Mouse (Mus musculus): ENCODE data around the gene Gm11492. TPM values are rescaled to one million over a fixed set of nuclear protein-coding genes. Genes with fewer than 3 reads are reported as not detected.

The Gm11492 gene
- not detected in 2 replicates for polyA plus RNA-seq (2012; rRNA removed)

- no peak for TF ChIP-seq POLR2A (IDR thresholded peaks at IDR 0.05; ENCODE audit: low read depth, low read length)
- TF ChIP-seq CTCF (IDR thresholded peaks at IDR 0.05; ENCODE audit: extremely low read depth, insufficient read length, insufficient replicate concordance, low read depth, low read length) = no peak
- no peaks in the 10 kb centered on the region for H3K36me3 ChIP-seq (ENCODE audit: control insufficient read depth, insufficient read depth, low read length)
- H3K27me3 ChIP-seq (ENCODE audit: control insufficient read depth, insufficient read depth, low read length) = 0 out of 2 replicates have a peak, but pooled peaks cover under 1% of the 10 kb centered on the region
- 30% methylated on average over 3 of the region's 3 CpGs for WGBS
- no peak within 1 kb of the TSS for H3K27ac ChIP-seq (ENCODE audit: insufficient read depth, low read depth, low read length)
- H3K4me1 ChIP-seq (ENCODE audit: control insufficient read depth, insufficient read depth, insufficient read length, low read length) = no peaks in the 10 kb centered on the region
- H3K4me3 ChIP-seq (ENCODE audit: low read depth, low read length) = no peak within 1 kb of the TSS
Measured at GRCm38 (mm10) chr11:87566501-87566900, at the start of gene Gm11492. Gm11492 (plus strand) TSS chr11:87566653.

GRCm38 (mm10) chr11:87519260-87519659 lies 47.2 kb upstream of the Gm11492 start:
- peak; percentile 64; the same call in 1 of the 2 replicates for TF ChIP-seq CTCF (IDR thresholded peaks at IDR 0.05; ENCODE audit: extremely low read depth, insufficient read length, insufficient replicate concordance, low read depth, low read length)
- TF ChIP-seq POLR2A (IDR thresholded peaks at IDR 0.05; ENCODE audit: low read depth, low read length) = no peak
- 7% methylated on average over 2 of the region's 2 CpGs for WGBS
- Histone ChIP-seq H3K27me3 (ENCODE audit: control insufficient read depth, insufficient read depth, low read length) (no peaks in the 10 kb centered on the region), H3K27ac (ENCODE audit: insufficient read depth, low read depth, low read length) (no peak overlapping the region), H3K4me3 (ENCODE audit: low read depth, low read length) (no peak overlapping the region), H3K36me3 (ENCODE audit: control insufficient read depth, insufficient read depth, low read length) (no peaks in the 10 kb centered on the region), H3K4me1 (ENCODE audit: control insufficient read depth, insufficient read depth, insufficient read length, low read length) (no peaks in the 10 kb centered on the region)

DNA sequence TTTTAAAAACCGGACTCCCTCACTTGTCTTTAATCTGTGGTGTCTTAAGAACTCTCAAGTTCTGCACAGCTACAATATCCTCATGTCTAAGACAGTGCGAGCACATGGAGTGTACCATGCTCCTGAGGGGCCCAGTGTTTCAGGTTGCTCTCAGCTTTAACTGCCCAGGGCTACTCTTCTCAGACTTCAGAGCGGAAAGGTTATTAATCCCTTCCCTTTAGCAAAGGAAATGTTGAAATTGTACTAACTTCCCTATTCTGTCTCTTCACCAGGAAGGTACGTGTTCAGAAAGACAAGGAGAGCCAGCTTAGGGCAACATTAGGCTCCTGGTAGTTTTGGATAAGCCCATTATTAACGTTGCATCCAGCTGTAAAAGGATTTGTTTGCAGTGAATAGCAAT lies 43.0 kb upstream of the Gm11492 start:
- H3K27me3 ChIP-seq (ENCODE audit: control insufficient read depth, insufficient read depth, low read length) = no peaks in the 10 kb centered on the region
- no peaks in the 10 kb centered on the region for H3K36me3 ChIP-seq (ENCODE audit: control insufficient read depth, insufficient read depth, low read length)
- H3K4me1 ChIP-seq (ENCODE audit: control insufficient read depth, insufficient read depth, insufficient read length, low read length) = no peaks in the 10 kb centered on the region
- H3K4me3 ChIP-seq (ENCODE audit: low read depth, low read length) = no peak overlapping the region
- whole genome bisulfite sequencing = 75% methylated on average over 5 of the region's 5 CpGs
- H3K27ac ChIP-seq (ENCODE audit: insufficient read depth, low read depth, low read length) = no peak overlapping the region
- no peak for TF ChIP-seq CTCF (IDR thresholded peaks at IDR 0.05; ENCODE audit: extremely low read depth, insufficient read length, insufficient replicate concordance, low read depth, low read length)
- TF ChIP-seq POLR2A (IDR thresholded peaks at IDR 0.05; ENCODE audit: low read depth, low read length) = no peak

- no peak overlapping the region for H3K27ac ChIP-seq (ENCODE audit: insufficient read depth, low read depth, low read length)
- H3K4me3 ChIP-seq (ENCODE audit: low read depth, low read length) = no peak overlapping the region
- no peaks in the 10 kb centered on the region for H3K27me3 ChIP-seq (ENCODE audit: control insufficient read depth, insufficient read depth, low read length)
- no peak for TF ChIP-seq POLR2A (IDR thresholded peaks at IDR 0.05; ENCODE audit: low read depth, low read length)
- TF ChIP-seq CTCF (IDR thresholded peaks at IDR 0.05; ENCODE audit: extremely low read depth, insufficient read length, insufficient replicate concordance, low read depth, low read length) = no peak
- H3K36me3 ChIP-seq (ENCODE audit: control insufficient read depth, insufficient read depth, low read length) = no peaks in the 10 kb centered on the region
- no peaks in the 10 kb centered on the region for H3K4me1 ChIP-seq (ENCODE audit: control insufficient read depth, insufficient read depth, insufficient read length, low read length)
Measured at GRCm38 (mm10) chr11:87523967-87524366, 42.5 kb upstream of the Gm11492 start.

- Histone ChIP-seq H3K27ac (ENCODE audit: insufficient read depth, low read depth, low read length) (no peak overlapping the region), H3K27me3 (ENCODE audit: control insufficient read depth, insufficient read depth, low read length) (no peaks in the 10 kb centered on the region), H3K4me3 (ENCODE audit: low read depth, low read length) (no peak overlapping the region), H3K4me1 (ENCODE audit: control insufficient read depth, insufficient read depth, insufficient read length, low read length) (no peaks in the 10 kb centered on the region), H3K36me3 (ENCODE audit: control insufficient read depth, insufficient read depth, low read length) (no peaks in the 10 kb centered on the region)
- TF ChIP-seq CTCF (IDR thresholded peaks at IDR 0.05; ENCODE audit: extremely low read depth, insufficient read length, insufficient replicate concordance, low read depth, low read length) = no peak
- TF ChIP-seq POLR2A (IDR thresholded peaks at IDR 0.05; ENCODE audit: low read depth, low read length) = no peak
Measured at GRCm38 (mm10) chr11:87524780-87525179, 41.7 kb upstream of the Gm11492 start.

- TF ChIP-seq POLR2A (IDR thresholded peaks at IDR 0.05; ENCODE audit: low read depth, low read length) (no peak), CTCF (IDR thresholded peaks at IDR 0.05; ENCODE audit: extremely low read depth, insufficient read length, insufficient replicate concordance, low read depth, low read length) (no peak)
- Histone ChIP-seq H3K27ac (ENCODE audit: insufficient read depth, low read depth, low read length) (no peak overlapping the region), H3K4me1 (ENCODE audit: control insufficient read depth, insufficient read depth, insufficient read length, low read length) (no peaks in the 10 kb centered on the region), H3K27me3 (ENCODE audit: control insufficient read depth, insufficient read depth, low read length) (no peaks in the 10 kb centered on the region), H3K36me3 (ENCODE audit: control insufficient read depth, insufficient read depth, low read length) (no peaks in the 10 kb centered on the region), H3K4me3 (ENCODE audit: low read depth, low read length) (no peak overlapping the region)
- WGBS = 78% methylated on average over 3 of the region's 3 CpGs
Measured at GRCm38 (mm10) chr11:87527364-87527763, 39.1 kb upstream of the Gm11492 start.

DNA sequence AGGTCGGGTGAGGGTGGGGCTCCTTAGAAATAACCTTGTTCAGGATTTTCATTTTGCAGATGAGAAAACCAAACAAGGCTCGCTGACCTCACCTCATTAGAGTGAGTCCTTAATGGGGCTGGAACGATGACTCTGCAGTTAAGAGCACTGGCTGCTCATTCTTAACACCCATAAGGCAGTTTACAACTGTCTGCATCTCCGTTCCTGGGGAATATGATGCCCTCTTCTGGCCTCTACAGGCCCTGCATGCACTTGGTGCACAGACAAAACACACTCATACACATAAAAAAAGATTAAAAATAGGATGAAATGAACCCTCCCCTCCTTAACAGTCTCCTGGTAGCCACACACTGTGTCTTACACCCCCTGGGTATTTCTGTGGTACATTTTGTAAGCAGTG lies 38.5 kb upstream of the Gm11492 start:
- no peak overlapping the region for H3K27ac ChIP-seq (ENCODE audit: insufficient read depth, low read depth, low read length)
- no peaks in the 10 kb centered on the region for H3K4me1 ChIP-seq (ENCODE audit: control insufficient read depth, insufficient read depth, insufficient read length, low read length)
- TF ChIP-seq CTCF (IDR thresholded peaks at IDR 0.05; ENCODE audit: extremely low read depth, insufficient read length, insufficient replicate concordance, low read depth, low read length) (no peak), POLR2A (IDR thresholded peaks at IDR 0.05; ENCODE audit: low read depth, low read length) (no peak)
- no peaks in the 10 kb centered on the region for H3K36me3 ChIP-seq (ENCODE audit: control insufficient read depth, insufficient read depth, low read length)
- H3K4me3 ChIP-seq (ENCODE audit: low read depth, low read length) = no peak overlapping the region
- 51% methylated on average over 4 of the region's 4 CpGs for WGBS
- no peaks in the 10 kb centered on the region for H3K27me3 ChIP-seq (ENCODE audit: control insufficient read depth, insufficient read depth, low read length)

- Histone ChIP-seq H3K27me3 (ENCODE audit: control insufficient read depth, insufficient read depth, low read length) (no peaks in the 10 kb centered on the region), H3K36me3 (ENCODE audit: control insufficient read depth, insufficient read depth, low read length) (no peaks in the 10 kb centered on the region), H3K4me3 (ENCODE audit: low read depth, low read length) (no peak overlapping the region), H3K4me1 (ENCODE audit: control insufficient read depth, insufficient read depth, insufficient read length, low read length) (no peaks in the 10 kb centered on the region), H3K27ac (ENCODE audit: insufficient read depth, low read depth, low read length) (no peak overlapping the region)
- WGBS = 63% methylated on average over 6 of the region's 6 CpGs
- no peak for TF ChIP-seq CTCF (IDR thresholded peaks at IDR 0.05; ENCODE audit: extremely low read depth, insufficient read length, insufficient replicate concordance, low read depth, low read length)
- no peak for TF ChIP-seq POLR2A (IDR thresholded peaks at IDR 0.05; ENCODE audit: low read depth, low read length)
Measured at GRCm38 (mm10) chr11:87531695-87532094, 34.8 kb upstream of the Gm11492 start.

All from small intestine, adult 2 months (tissue).